Mouse (Mus musculus): Measurements from ENCODE around the gene Aym1. TPM values are rescaled to one million over a fixed set of nuclear protein-coding genes. Genes with fewer than 3 reads are reported as not detected.

Aym1 gene
- not detected in 2 replicates for polyA plus RNA-seq (2012; rRNA removed)

GRCm38 (mm10) chr5:113357186-113357585 is at the start of gene Aym1:
Aym1 (plus strand) TSS chr5:113357294.
- Histone ChIP-seq H3K27me3 (ENCODE audit: control insufficient read depth, insufficient read depth, low read length) (no peaks in the 10 kb centered on the region), H3K27ac (ENCODE audit: insufficient read depth, low read length) (no peak within 1 kb of the TSS), H3K4me3 (ENCODE audit: extremely low read depth, insufficient read depth, insufficient read length) (no peak within 1 kb of the TSS), H3K4me1 (ENCODE audit: control insufficient read depth, insufficient read depth, insufficient read length) (no peaks in the 10 kb centered on the region), H3K36me3 (ENCODE audit: control insufficient read depth, insufficient read depth, low read length) (no peaks in the 10 kb centered on the region)
- DNase-seq (ENCODE audit: low read depth in 1 of 2, low spot score in 2 of 2), result no peak
- TF ChIP-seq CTCF (IDR thresholded peaks at IDR 0.05; ENCODE audit: extremely low read depth, insufficient read depth, insufficient read length, insufficient replicate concordance), result no peak
- TF ChIP-seq POLR2A (IDR thresholded peaks at IDR 0.05; ENCODE audit: low read depth, low read length), result no peak
- WGBS, result 82% methylated on average over 2 of the region's 6 CpGs

DNA sequence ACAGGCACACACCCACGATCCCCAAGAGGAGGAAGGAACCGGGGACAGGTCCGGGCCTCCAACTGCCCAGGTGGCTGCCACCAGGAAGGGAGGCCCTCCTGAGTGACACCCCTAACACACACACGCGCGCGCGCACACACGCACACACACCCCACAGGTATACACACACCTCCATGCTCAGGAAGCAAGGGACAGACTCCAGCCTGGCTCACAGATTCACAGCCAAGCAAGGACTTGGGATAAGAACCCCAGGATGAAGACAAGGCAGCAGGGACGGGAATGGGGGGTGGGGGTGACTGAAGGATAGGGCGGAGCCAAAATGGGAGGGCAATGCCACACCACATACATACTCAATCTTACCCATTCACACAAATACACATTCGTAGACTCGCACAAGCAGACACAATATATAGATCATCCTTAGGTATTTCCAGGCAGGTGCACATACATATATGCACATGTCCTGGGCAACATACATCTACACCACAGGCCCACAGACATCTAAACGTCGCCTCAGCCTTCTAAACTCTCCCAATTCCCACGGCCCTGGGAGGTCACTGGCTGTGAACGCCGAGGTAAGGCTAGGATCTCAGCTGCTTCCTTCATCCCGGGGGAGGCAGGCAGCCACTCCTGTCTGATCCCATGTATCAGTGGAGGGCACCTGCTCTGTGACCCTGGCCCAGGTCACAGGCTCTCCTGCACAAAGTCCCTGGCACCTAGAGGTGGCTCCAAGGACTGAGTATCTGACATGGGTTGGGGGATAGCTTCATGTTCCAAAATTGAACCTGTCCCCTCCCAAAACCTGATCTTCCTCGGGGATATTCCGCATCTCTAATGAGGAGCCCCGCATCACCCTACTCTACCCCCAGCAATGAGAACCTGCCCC is 47.4 kb upstream of the Aym1 start:
- Histone ChIP-seq H3K4me3 (ENCODE audit: extremely low read depth, insufficient read depth, insufficient read length) (no peak overlapping the region), H3K27ac (ENCODE audit: insufficient read depth, low read length) (no peak overlapping the region), H3K4me1 (ENCODE audit: control insufficient read depth, insufficient read depth, insufficient read length) (no peaks in the 10 kb centered on the region; the same call in 1 of the 2 replicates), H3K27me3 (ENCODE audit: control insufficient read depth, insufficient read depth, low read length) (peaks cover 6% of the 10 kb centered on the region), H3K36me3 (ENCODE audit: control insufficient read depth, insufficient read depth, low read length) (no peaks in the 10 kb centered on the region)
- WGBS, result 29% methylated on average over 22 of the region's 22 CpGs
- DNase-seq (ENCODE audit: low read depth in 1 of 2, low spot score in 2 of 2), result no peak
- TF ChIP-seq POLR2A (IDR thresholded peaks at IDR 0.05; ENCODE audit: low read depth, low read length) (no peak), CTCF (IDR thresholded peaks at IDR 0.05; ENCODE audit: extremely low read depth, insufficient read depth, insufficient read length, insufficient replicate concordance) (no peak)

DNA sequence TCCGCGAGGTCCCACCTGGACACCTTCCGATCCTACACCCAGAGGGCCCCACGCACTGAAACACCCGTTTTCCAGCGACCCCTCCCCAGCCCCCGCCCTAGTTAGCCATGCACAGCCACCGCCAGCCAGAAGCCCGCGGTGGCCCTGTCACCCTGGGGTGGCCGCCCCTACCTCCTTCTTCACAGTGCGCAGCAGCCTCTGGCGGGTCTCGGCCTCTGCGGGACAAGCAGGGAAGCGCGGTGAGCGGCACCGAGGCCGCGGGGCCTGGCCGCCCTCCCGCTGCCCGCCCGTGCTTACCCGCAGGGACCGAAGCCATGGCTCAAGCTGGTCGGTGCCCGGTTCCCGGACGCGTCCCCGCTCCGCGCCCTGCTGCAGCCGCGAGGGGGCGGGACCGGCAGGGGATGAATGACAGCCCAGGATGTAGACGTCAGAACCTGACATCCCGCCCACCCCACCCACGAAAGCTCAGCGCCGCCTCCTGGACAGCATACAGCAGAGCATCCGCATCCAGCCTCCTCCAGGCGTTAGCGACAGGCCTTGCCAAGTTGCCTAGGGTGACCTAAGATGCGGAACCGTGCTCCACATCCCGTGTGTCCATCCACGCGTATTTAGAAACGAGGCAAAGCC is 46.6 kb upstream of the Aym1 start, which contains the start of gene Sgsm1:
Gene Sgsm1 (minus strand): TSS at position 410 of the 627 bp plus-strand sequence.
- 5% methylated on average over 52 of the region's 53 CpGs for WGBS
- DNase-seq (ENCODE audit: low read depth in 1 of 2, low spot score in 2 of 2), result no peak
- Histone ChIP-seq H3K4me1 (ENCODE audit: control insufficient read depth, insufficient read depth, insufficient read length) (no peaks in the 10 kb centered on the region; the same call in 1 of the 2 replicates), H3K36me3 (ENCODE audit: control insufficient read depth, insufficient read depth, low read length) (no peaks in the 10 kb centered on the region), H3K27me3 (ENCODE audit: control insufficient read depth, insufficient read depth, low read length) (peaks cover 6% of the 10 kb centered on the region), H3K4me3 (ENCODE audit: extremely low read depth, insufficient read depth, insufficient read length) (no peak within 1 kb of the TSS), H3K27ac (ENCODE audit: insufficient read depth, low read length) (no peak within 1 kb of the TSS)
- TF ChIP-seq POLR2A (IDR thresholded peaks at IDR 0.05; ENCODE audit: low read depth, low read length), result no peak
- no peak for TF ChIP-seq CTCF (IDR thresholded peaks at IDR 0.05; ENCODE audit: extremely low read depth, insufficient read depth, insufficient read length, insufficient replicate concordance)

DNA sequence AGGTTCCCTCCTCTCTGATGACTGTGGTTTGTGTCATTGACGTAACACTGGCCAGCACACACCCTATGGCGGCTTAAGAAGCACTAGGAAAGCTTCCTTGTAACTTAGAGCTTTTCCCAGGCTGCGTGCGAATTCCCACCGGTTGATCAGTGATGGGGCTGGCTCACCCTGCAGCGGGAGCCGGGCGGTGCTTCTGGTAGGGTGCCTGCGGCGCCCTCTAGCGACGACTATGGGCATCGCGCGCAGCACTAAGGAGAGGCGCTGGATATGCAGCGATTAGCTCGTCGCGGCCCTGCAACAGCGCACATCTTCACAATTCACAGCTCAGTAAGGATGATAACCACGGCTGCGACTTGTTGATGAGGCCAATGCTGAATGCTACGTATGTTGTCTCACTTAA is 43.1 kb upstream of the Aym1 start:
- 6% methylated on average over 24 of the region's 24 CpGs for WGBS
- H3K4me3 ChIP-seq (ENCODE audit: extremely low read depth, insufficient read depth, insufficient read length), result no peak overlapping the region
- no peaks in the 10 kb centered on the region for H3K36me3 ChIP-seq (ENCODE audit: control insufficient read depth, insufficient read depth, low read length)
- no peak for DNase-seq (ENCODE audit: low read depth in 1 of 2, low spot score in 2 of 2)
- peak; percentile 33; the same call in 1 of the 2 replicates for TF ChIP-seq CTCF (IDR thresholded peaks at IDR 0.05; ENCODE audit: extremely low read depth, insufficient read depth, insufficient read length, insufficient replicate concordance)
- no peak for TF ChIP-seq POLR2A (IDR thresholded peaks at IDR 0.05; ENCODE audit: low read depth, low read length)
- H3K27ac ChIP-seq (ENCODE audit: insufficient read depth, low read length), result no peak overlapping the region
- no peaks in the 10 kb centered on the region; the same call in 1 of the 2 replicates for H3K4me1 ChIP-seq (ENCODE audit: control insufficient read depth, insufficient read depth, insufficient read length)
- peaks cover 6% of the 10 kb centered on the region for H3K27me3 ChIP-seq (ENCODE audit: control insufficient read depth, insufficient read depth, low read length)

DNA sequence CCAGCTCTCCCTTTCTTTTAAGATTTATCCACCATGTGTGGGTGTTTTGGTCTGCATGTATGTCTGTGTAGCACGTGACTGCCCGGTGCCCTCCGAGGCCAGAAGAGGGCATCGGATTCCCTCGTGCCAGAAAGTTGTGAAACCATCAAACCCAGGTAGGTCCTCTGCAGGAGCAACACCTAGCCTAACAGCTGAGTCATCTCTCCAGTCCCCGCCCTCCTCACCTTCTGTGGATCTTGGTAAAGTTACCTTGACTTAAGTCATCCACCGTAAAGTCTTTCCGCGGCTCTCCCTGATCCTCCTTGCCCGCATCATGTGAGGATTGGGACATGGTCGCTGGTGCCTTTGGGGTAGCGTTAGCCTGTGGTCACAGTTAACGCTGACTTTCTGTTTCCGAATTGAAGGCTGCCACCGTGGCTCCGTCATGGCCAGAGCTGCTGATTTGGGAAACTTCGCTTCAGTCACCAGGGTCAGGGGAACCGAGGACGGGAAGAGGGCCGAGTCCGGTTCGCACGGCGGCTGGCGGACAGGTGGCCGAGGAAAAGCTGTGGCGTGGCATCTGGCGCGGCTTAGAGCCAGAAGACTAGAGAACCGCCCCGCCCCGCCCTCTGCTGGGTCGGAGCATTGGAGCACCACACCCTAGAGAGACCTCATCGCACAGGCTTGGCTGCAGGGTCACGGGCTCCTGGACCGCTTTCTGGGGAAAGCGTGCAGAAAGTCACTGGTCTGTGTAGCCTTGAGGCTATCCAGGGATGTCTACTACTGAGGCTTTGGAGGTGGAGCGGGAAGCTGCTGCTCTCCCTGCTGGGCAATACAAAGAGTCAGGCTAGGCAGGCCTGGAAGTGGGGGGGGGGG is 33.1 kb upstream of the Aym1 start:
- TF ChIP-seq POLR2A (IDR thresholded peaks at IDR 0.05; ENCODE audit: low read depth, low read length), result no peak
- TF ChIP-seq CTCF (IDR thresholded peaks at IDR 0.05; ENCODE audit: extremely low read depth, insufficient read depth, insufficient read length, insufficient replicate concordance), result no peak
- Histone ChIP-seq H3K4me1 (ENCODE audit: control insufficient read depth, insufficient read depth, insufficient read length) (no peaks in the 10 kb centered on the region), H3K4me3 (ENCODE audit: extremely low read depth, insufficient read depth, insufficient read length) (no peak overlapping the region), H3K27me3 (ENCODE audit: control insufficient read depth, insufficient read depth, low read length) (no peaks in the 10 kb centered on the region), H3K36me3 (ENCODE audit: control insufficient read depth, insufficient read depth, low read length) (no peaks in the 10 kb centered on the region), H3K27ac (ENCODE audit: insufficient read depth, low read length) (no peak overlapping the region)
- WGBS, result 6% methylated on average over 38 of the region's 38 CpGs
- no peak for DNase-seq (ENCODE audit: low read depth in 1 of 2, low spot score in 2 of 2)

- Histone ChIP-seq H3K36me3 (ENCODE audit: control insufficient read depth, insufficient read depth, low read length) (no peaks in the 10 kb centered on the region), H3K4me3 (ENCODE audit: extremely low read depth, insufficient read depth, insufficient read length) (no peak overlapping the region), H3K4me1 (ENCODE audit: control insufficient read depth, insufficient read depth, insufficient read length) (no peaks in the 10 kb centered on the region), H3K27me3 (ENCODE audit: control insufficient read depth, insufficient read depth, low read length) (no peaks in the 10 kb centered on the region; the same call in 1 of the 2 replicates), H3K27ac (ENCODE audit: insufficient read depth, low read length) (no peak overlapping the region)
- WGBS, result 90% methylated on average over 8 of the region's 8 CpGs
- TF ChIP-seq CTCF (IDR thresholded peaks at IDR 0.05; ENCODE audit: extremely low read depth, insufficient read depth, insufficient read length, insufficient replicate concordance) (no peak), POLR2A (IDR thresholded peaks at IDR 0.05; ENCODE audit: low read depth, low read length) (no peak)
- no peak for DNase-seq (ENCODE audit: low read depth in 1 of 2, low spot score in 2 of 2)
Measured at GRCm38 (mm10) chr5:113329463-113329862, 27.6 kb upstream of the Aym1 start.

All from spleen, adult 2 months (tissue).